Comparison of ENCODE assay signal across 10 mouse cellular contexts in genomic region chr3:85299649-85300550, GRCm38 (mm10).
DNase-seq lines count a peak whose midpoint lies in the region; ATAC-seq and TF ChIP-seq lines count a peak whose summit lies in the region.
"Had no signal": no experiment of that assay in that cellular context is flagged by ENCODE, and none has a peak within 500 bp of the region (broad histone marks: within the 10 kb centered on the region; RNA-seq: fewer than 3 reads in every experiment).

No protein-coding gene starts in this region.

- H3K4me2 ChIP-seq in kidney, embryonic 15.5 days = no peak overlapping the region
- no peak overlapping the region for H3K4me2 ChIP-seq in midbrain, embryonic 16.5 days (ENCODE audit: low read length)
- H3K4me2 ChIP-seq: limb, embryonic 13.5 days had no signal

- H3K4me3 ChIP-seq in kidney, embryonic 15.5 days (replicated peaks) = no peak overlapping the region
- no peak overlapping the region for H3K4me3 ChIP-seq in kidney, adult 2 months (ENCODE audit: insufficient read depth, low read depth, low read length)
- no peak overlapping the region for H3K4me3 ChIP-seq in hindbrain, embryonic 10.5 days
- H3K4me3 ChIP-seq in midbrain, embryonic 16.5 days (ENCODE audit: low read depth, low read length) = no peak overlapping the region
- H3K4me3 ChIP-seq: limb, embryonic 13.5 days; myocyte had no signal

- H3K4me1 ChIP-seq in kidney, embryonic 15.5 days = no peaks in the 10 kb centered on the region
- H3K4me1 ChIP-seq in kidney, adult 2 months (ENCODE audit: control insufficient read depth, insufficient read depth, low read length) = no peaks in the 10 kb centered on the region
- H3K4me1 ChIP-seq in hindbrain, embryonic 10.5 days (replicated peaks) = peaks cover 9% of the 10 kb centered on the region
- H3K4me1 ChIP-seq in midbrain, embryonic 16.5 days (ENCODE audit: control insufficient read depth, insufficient read depth, low read length) = no peaks in the 10 kb centered on the region

- H3K9me3 ChIP-seq in kidney, embryonic 15.5 days (replicated peaks) = no peaks in the 10 kb centered on the region
- H3K9me3 ChIP-seq in hindbrain, embryonic 10.5 days = no peaks in the 10 kb centered on the region
- H3K9me3 ChIP-seq in midbrain, embryonic 16.5 days (replicated peaks; ENCODE audit: control insufficient read depth, low read length, poor library complexity, severe bottlenecking) = peaks cover 8% of the 10 kb centered on the region; the same call in 1 of the 2 replicates

- no peak for TF ChIP-seq CTCF in kidney, adult 2 months (conservative IDR thresholded peaks at IDR 0.05; ENCODE audit: insufficient read depth, insufficient read length, low read depth, low read length)

- DNase-seq in kidney, adult 2 months = no peak
- peak; percentile 50 for DNase-seq in cerebellum, adult 9-10 months
- DNase-seq in hindbrain, embryonic 10.5 days (ENCODE audit: low spot score) = peak; percentile 6
- no peak for DNase-seq in adrenal gland, adult (ENCODE audit: inconsistent age in 2 of 2, low spot score in 1 of 2)
- DNase-seq in urinary bladder, postnatal 36 days (ENCODE audit: low spot score in 2 of 2) = no peak
- DNase-seq in B cell, adult 2 months = no peak

- 0 out of 2 replicates have a peak, but pooled peaks have one; percentile 40 for ATAC-seq in kidney, embryonic 15.5 days (replicated peaks; ENCODE audit: low FRiP score)
- peak; percentile 98 for ATAC-seq in midbrain, embryonic 16.5 days

- no peak overlapping the region for H3K9ac ChIP-seq in kidney, embryonic 15.5 days
- H3K9ac ChIP-seq in midbrain, embryonic 16.5 days (ENCODE audit: low read depth, low read length) = no peak overlapping the region
- H3K9ac ChIP-seq: limb, embryonic 13.5 days had no signal

- no peaks in the 10 kb centered on the region for H3K36me3 ChIP-seq in kidney, embryonic 15.5 days
- no peaks in the 10 kb centered on the region for H3K36me3 ChIP-seq in kidney, adult 2 months (ENCODE audit: control insufficient read depth, insufficient read depth, low read length)
- H3K36me3 ChIP-seq in hindbrain, embryonic 10.5 days = no peaks in the 10 kb centered on the region
- H3K36me3 ChIP-seq in midbrain, embryonic 16.5 days (ENCODE audit: control insufficient read depth, insufficient read depth, low read length) = no peaks in the 10 kb centered on the region
- H3K36me3 ChIP-seq: limb, embryonic 13.5 days had no signal

- 78% methylated on average over 18 of the region's 18 CpGs for WGBS in kidney, embryonic 15.5 days
- WGBS in kidney, adult 2 months = 83% methylated on average over 18 of the region's 18 CpGs
- 67% methylated on average over 18 of the region's 18 CpGs for WGBS in hindbrain, embryonic 10.5 days
- whole genome bisulfite sequencing in midbrain, embryonic 16.5 days = 55% methylated on average over 18 of the region's 18 CpGs

- H3K27me3 ChIP-seq in kidney, embryonic 15.5 days = no peaks in the 10 kb centered on the region
- H3K27me3 ChIP-seq in kidney, adult 2 months (replicated peaks; ENCODE audit: control insufficient read depth, insufficient read depth, low read length) = no peaks in the 10 kb centered on the region
- H3K27me3 ChIP-seq in hindbrain, embryonic 10.5 days (ENCODE audit: insufficient read depth, poor library complexity, severe bottlenecking) = no peaks in the 10 kb centered on the region
- no peaks in the 10 kb centered on the region for H3K27me3 ChIP-seq in midbrain, embryonic 16.5 days (ENCODE audit: control insufficient read depth, insufficient read depth, low read depth, low read length)
- H3K27me3 ChIP-seq: limb, embryonic 13.5 days had no signal

- no peak for TF ChIP-seq POLR2A in kidney, adult 2 months (IDR thresholded peaks at IDR 0.05; ENCODE audit: low read depth, low read length)

- H3K27ac ChIP-seq in kidney, embryonic 15.5 days = no peak overlapping the region
- no peak overlapping the region for H3K27ac ChIP-seq in kidney, adult 2 months (ENCODE audit: insufficient read depth, low read depth, low read length)
- H3K27ac ChIP-seq in hindbrain, embryonic 10.5 days = peak overlapping the region; percentile 80
- peak overlapping the region; percentile 26; the same call in 1 of the 2 replicates for H3K27ac ChIP-seq in midbrain, embryonic 16.5 days (ENCODE audit: low read length)
- H3K27ac ChIP-seq: limb, embryonic 13.5 days had no signal

Comparison
In these comparisons a context has a peak if more than half of its experiments do, and no peak if none do; other contexts are left out.
1. H3K27ac ChIP-seq: peak in hindbrain, embryonic 10.5 days (single experiment) and midbrain, embryonic 16.5 days (single experiment); none in kidney, embryonic 15.5 days (single experiment) and kidney, adult 2 months (single experiment).
2. DNase-seq: peak in cerebellum, adult 9-10 months (single experiment) and hindbrain, embryonic 10.5 days (single experiment); none in kidney, adult 2 months (single experiment), adrenal gland, adult (0 of 2), urinary bladder, postnatal 36 days (0 of 2) and B cell, adult 2 months (0 of 2).